Mouse (Mus musculus) liver, embryonic 16.5 days (tissue): ENCODE results near the gene Sorcs3. TPM values are rescaled to one million over a fixed set of nuclear protein-coding genes. Genes with fewer than 3 reads are reported as not detected.

Experiments
- ATAC-seq: fragments of 200-750 bp; cut with Nextera tagmentation; 2 replicates; pipeline ENCODE4 v1.8.0; 2017; ENCODE audit warnings: low read depth, mild to moderate bottlenecking, moderate number of reproducible peaks, moderate library complexity
- H3K27ac ChIP-seq: fragments of 300-500 bp; sonication (generic); 2 replicates; pipeline ENCODE4 v1.5.1; 2014; ENCODE audit warnings: mild to moderate bottlenecking, low read length
- H3K27me3 ChIP-seq: fragments of 300-500 bp; sonication (generic); 2 replicates; pipeline ENCODE4 v1.6.1; 2014; ENCODE audit warnings: low read depth, low read length, mixed read lengths; ENCODE audit not compliant: control insufficient read depth, insufficient read depth
- H3K36me3 ChIP-seq: fragments of 300-500 bp; sonication (generic); 2 replicates; pipeline ENCODE4 v1.6.1; 2014; ENCODE audit warnings: mild to moderate bottlenecking; ENCODE audit not compliant: control insufficient read depth, insufficient read depth
- H3K4me1 ChIP-seq: fragments of 300-500 bp; sonication (generic); 2 replicates; pipeline ENCODE4 v1.6.1; 2014; ENCODE audit warnings: low read depth, low read length, mixed read lengths; ENCODE audit not compliant: control insufficient read depth
- H3K4me2 ChIP-seq: fragments of 300-500 bp; sonication (generic); 2 replicates; pipeline ENCODE4 v1.6.1; 2014; ENCODE audit warnings: low read depth, low read length, mixed read lengths
- H3K4me3 ChIP-seq: fragments of 300-500 bp; sonication (generic); 2 replicates; pipeline ENCODE4 v1.5.1; 2014; ENCODE audit warnings: low read depth, mild to moderate bottlenecking, low read length
- H3K9ac ChIP-seq: fragments of 300-500 bp; sonication (generic); 2 replicates; pipeline ENCODE4 v1.6.1; 2014; ENCODE audit warnings: low read depth, low read length
- H3K9me3 ChIP-seq: fragments of 300-500 bp; sonication (generic); replicated peaks from 2 replicates; pipeline ENCODE4 v1.6.1; 2016; ENCODE audit warnings: low read length; ENCODE audit not compliant: control insufficient read depth
- WGBS: fragments of 180-500 bp; shearing (Covaris S2); extraction: QIAGEN DNeasy Blood & Tissue Kit; methylation state at CpG from one replicate; pipeline ENCODE4 v1.1.7; 2014; ENCODE audit not compliant: insufficient replicate concordance; 5-methylcytosine and 5-hydroxymethylcytosine counted together
- polyA plus RNA-seq: library from polyadenylated mRNA; unstranded; fragments of >200 nt; fragmentation: Nextera tagmentation; extraction: Ambion mirVana; gene quantifications from 2 replicates; pipeline ENCODE4 v1.2.1, GENCODE M21; 2015

Sorcs3 gene
- polyA plus RNA-seq, 1 experiment from 2014 or later, result 0.08 TPM

DNA sequence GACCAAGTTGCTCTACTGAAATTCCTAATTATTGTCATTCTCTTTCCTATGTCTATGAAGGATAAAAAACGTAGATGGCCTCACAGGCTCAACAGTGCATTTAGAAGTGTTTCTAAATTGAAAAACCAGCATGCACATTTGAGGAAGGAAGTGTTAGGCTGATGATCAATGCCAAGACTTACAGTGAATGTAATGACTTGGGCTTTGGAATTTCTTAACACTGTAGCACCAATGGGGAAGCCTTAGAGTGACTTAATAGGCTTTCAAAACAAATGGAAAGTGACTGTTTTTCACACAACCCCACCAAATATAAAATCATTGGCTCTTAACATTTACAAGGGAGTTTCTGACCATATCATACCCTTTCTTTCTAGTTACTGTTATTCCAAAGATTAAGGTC, 232.6 kb downstream of the Sorcs3 start:
- Histone ChIP-seq H3K4me3 (no peak overlapping the region), H3K9ac (no peak overlapping the region), H3K9me3 (no peaks in the 10 kb centered on the region), H3K4me2 (no peak overlapping the region), H3K4me1 (no peaks in the 10 kb centered on the region), H3K27ac (no peak overlapping the region), H3K36me3 (no peaks in the 10 kb centered on the region), H3K27me3 (no peaks in the 10 kb centered on the region)
- 40% methylated on average over 1 of the region's 1 CpGs for WGBS
- no peak for ATAC-seq

DNA sequence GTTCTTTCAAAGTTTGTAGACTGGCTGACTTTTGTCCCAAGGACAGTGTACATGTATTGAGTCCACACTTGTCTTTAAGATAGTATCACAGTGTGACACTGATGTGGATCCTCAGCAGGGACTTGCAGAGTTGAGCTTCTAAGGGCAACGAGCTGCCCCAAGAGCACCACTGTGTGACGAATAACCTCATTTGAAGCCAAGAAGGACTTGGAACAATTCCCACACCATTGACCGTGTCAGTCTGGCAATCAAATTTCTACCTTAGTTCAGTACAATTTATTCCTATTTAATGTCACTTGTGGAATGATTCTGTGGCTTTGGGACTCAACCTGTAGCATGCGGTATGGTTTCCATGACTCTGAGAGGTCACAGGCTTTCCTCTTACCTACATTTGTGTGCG, 255.3 kb downstream of the Sorcs3 start:
- H3K9ac ChIP-seq, result no peak overlapping the region
- H3K27ac ChIP-seq, result no peak overlapping the region
- no peak for ATAC-seq
- no peaks in the 10 kb centered on the region for H3K27me3 ChIP-seq
- no peaks in the 10 kb centered on the region for H3K36me3 ChIP-seq
- no peaks in the 10 kb centered on the region for H3K4me1 ChIP-seq
- H3K9me3 ChIP-seq, result no peaks in the 10 kb centered on the region
- WGBS, result 63% methylated on average over 5 of the region's 5 CpGs
- no peak overlapping the region for H3K4me3 ChIP-seq
- no peak overlapping the region for H3K4me2 ChIP-seq

DNA sequence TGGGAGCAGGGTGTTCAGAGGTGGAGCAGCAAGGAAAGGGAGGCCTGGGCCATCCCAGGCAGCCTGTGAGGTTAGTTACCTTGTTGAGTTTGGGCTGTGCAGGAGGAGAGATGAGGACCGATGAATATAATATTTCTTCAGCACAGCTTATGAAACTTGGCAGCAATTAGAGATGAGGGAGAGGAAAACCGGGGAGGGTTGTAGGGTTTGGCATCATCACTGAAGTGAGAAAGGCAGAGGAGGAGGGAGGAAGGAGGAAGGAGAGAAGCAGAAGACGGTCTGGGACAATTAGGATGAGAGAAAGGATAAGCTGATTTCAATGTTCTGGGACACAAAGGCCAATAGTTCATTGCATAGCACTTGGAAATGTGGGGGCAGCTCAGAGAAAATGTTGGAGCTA, 256.6 kb downstream of the Sorcs3 start:
- Histone ChIP-seq H3K4me2 (no peak overlapping the region), H3K36me3 (no peaks in the 10 kb centered on the region), H3K4me3 (no peak overlapping the region), H3K27me3 (no peaks in the 10 kb centered on the region), H3K27ac (no peak overlapping the region), H3K4me1 (no peaks in the 10 kb centered on the region), H3K9ac (no peak overlapping the region), H3K9me3 (no peaks in the 10 kb centered on the region)
- ATAC-seq, result no peak
- WGBS, result 57% methylated on average over 3 of the region's 3 CpGs

DNA sequence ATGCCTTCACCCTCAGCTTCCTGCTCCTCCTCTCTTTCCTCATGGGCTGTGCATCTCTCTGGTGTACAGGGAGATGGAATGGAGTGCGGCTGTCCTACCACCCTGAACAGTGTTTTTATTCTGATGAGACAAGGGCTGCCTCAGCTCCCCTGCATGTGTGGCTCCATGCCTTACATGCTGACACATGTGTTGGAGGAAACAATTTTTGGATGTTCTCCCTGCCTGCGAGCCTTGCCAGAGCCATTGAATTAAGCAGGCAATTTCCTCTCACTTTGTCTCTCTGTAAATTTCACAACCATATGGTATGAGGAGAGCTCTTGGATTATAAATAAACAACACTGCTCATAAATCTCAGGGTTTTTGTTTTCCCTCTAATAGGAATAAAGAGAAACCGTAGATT, 257.7 kb downstream of the Sorcs3 start:
- Histone ChIP-seq H3K36me3 (no peaks in the 10 kb centered on the region), H3K4me2 (no peak overlapping the region), H3K4me1 (no peaks in the 10 kb centered on the region), H3K9me3 (no peaks in the 10 kb centered on the region), H3K9ac (no peak overlapping the region), H3K4me3 (no peak overlapping the region), H3K27me3 (no peaks in the 10 kb centered on the region), H3K27ac (no peak overlapping the region)
- no peak for ATAC-seq
- 64% methylated on average over 3 of the region's 3 CpGs for WGBS

DNA sequence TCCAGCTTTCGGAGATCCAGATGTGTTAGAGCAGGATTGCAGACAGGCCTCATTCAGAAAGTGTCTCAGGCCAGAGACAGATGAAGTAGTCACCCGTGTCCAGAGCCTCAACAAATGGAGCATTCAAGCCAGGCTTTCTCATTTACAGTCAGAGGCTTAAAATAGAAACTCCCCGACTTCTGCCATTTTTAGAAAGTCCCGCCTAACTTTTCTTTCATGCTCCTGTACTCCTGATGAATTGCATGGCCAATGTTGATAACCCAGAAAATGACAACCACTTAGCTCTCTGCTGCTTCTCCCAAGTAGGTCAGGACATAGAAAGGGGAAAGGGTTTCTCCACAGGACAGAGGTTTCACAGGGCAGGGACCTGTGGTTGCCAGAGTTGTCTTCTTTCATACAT, 261.6 kb downstream of the Sorcs3 start:
- no peaks in the 10 kb centered on the region for H3K36me3 ChIP-seq
- H3K9me3 ChIP-seq, result no peaks in the 10 kb centered on the region
- H3K9ac ChIP-seq, result no peak overlapping the region
- H3K4me2 ChIP-seq, result no peak overlapping the region
- ATAC-seq, result no peak
- H3K4me1 ChIP-seq, result no peaks in the 10 kb centered on the region
- 55% methylated on average over 4 of the region's 4 CpGs for WGBS
- H3K27me3 ChIP-seq, result no peaks in the 10 kb centered on the region
- no peak overlapping the region for H3K4me3 ChIP-seq
- H3K27ac ChIP-seq, result no peak overlapping the region

DNA sequence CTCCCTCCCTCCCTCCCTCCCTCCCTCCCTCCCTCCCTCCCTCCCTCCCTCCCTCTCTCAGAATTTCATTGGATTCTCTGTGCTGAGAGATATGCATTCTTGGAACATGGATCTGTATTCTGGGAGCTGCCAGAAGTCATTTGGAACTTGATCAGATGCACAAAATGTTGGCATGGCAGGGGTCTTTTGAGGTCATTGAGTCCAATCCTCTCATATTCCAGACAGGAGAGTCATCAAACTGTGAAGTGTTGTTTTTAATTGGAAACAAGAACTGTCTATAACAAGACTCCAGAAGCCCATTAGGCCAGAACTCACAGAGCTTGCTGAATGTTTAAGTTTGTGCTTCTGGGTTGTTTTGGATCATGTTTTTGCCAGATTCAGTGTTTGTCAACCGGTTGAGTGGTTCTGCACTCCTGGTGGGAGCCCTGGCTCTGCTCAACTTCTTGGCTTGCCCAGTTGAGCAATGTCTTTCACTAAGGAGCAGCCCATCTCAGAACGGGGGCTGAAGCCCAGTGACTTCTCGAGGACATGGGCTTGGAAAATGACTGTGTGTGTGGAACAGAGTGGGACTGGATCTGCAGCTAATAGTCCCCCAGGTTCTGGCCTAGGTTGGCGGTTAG, 264.1 kb downstream of the Sorcs3 start:
- Histone ChIP-seq H3K27me3 (no peaks in the 10 kb centered on the region), H3K9ac (no peak overlapping the region), H3K27ac (no peak overlapping the region), H3K4me2 (no peak overlapping the region), H3K9me3 (no peaks in the 10 kb centered on the region), H3K36me3 (no peaks in the 10 kb centered on the region), H3K4me1 (no peaks in the 10 kb centered on the region), H3K4me3 (no peak overlapping the region)
- no peak for ATAC-seq
- WGBS, result 48% methylated on average over 4 of the region's 4 CpGs

DNA sequence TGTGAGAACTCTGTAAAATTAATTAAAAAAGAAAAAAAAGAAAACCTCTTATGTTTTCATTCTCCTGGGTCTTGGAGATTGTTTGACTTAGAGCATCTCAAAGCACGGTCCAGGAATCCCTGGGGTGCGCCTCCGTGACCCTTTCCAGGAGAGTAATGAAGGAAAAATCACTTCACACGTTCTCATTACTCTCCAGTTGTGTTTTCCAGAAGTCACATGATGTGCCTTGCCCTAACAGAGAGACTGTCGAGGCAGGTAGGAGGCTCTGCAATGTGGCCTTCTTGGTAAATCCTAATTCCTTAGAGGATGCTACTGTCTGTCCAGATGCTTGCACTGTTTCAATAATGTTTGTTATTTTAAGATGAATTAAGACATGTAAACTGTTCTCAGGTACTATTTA, 266.1 kb downstream of the Sorcs3 start:
- H3K36me3 ChIP-seq, result no peaks in the 10 kb centered on the region
- H3K27me3 ChIP-seq, result no peaks in the 10 kb centered on the region
- whole genome bisulfite sequencing, result 57% methylated on average over 5 of the region's 5 CpGs
- H3K4me3 ChIP-seq, result no peak overlapping the region
- ATAC-seq, result no peak
- H3K4me2 ChIP-seq, result no peak overlapping the region
- no peaks in the 10 kb centered on the region for H3K9me3 ChIP-seq
- H3K9ac ChIP-seq, result no peak overlapping the region
- no peaks in the 10 kb centered on the region for H3K4me1 ChIP-seq
- no peak overlapping the region for H3K27ac ChIP-seq

DNA sequence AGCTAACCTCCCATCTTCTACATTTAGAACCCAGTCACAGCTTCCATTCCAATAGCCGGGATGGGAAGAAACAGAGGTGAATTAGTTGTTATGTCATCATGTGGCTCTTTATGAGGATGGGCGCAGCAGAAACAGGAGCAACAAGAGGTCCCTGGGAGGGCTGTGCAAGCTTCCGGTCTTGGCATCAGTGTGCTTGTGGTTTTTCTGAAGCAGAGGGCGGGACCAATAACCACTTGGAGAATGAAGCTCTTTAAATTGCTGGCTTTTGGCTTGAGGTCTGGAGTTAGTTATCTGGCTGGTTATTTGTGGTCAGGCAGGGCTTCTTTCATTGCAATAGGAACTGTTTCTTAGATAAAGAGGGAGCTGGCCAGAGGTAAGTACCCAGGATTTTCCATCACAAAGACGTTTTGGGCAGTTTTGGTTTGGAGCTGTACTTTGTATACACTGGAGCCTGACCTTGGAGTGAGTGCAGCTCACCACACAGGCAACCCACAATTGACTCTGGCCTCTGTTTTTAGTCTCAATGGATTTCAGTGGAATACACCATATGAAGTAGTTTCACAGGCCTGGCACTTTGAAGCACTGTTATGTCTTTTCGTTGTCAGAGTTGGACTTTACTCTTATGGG, 270.1 kb downstream of the Sorcs3 start:
- no peaks in the 10 kb centered on the region for H3K36me3 ChIP-seq
- no peak overlapping the region for H3K9ac ChIP-seq
- H3K27ac ChIP-seq, result no peak overlapping the region
- no peaks in the 10 kb centered on the region for H3K9me3 ChIP-seq
- H3K4me1 ChIP-seq, result no peaks in the 10 kb centered on the region
- H3K27me3 ChIP-seq, result no peaks in the 10 kb centered on the region
- no peak overlapping the region for H3K4me2 ChIP-seq
- WGBS, result 37% methylated on average over 6 of the region's 6 CpGs
- no peak for ATAC-seq
- no peak overlapping the region for H3K4me3 ChIP-seq

DNA sequence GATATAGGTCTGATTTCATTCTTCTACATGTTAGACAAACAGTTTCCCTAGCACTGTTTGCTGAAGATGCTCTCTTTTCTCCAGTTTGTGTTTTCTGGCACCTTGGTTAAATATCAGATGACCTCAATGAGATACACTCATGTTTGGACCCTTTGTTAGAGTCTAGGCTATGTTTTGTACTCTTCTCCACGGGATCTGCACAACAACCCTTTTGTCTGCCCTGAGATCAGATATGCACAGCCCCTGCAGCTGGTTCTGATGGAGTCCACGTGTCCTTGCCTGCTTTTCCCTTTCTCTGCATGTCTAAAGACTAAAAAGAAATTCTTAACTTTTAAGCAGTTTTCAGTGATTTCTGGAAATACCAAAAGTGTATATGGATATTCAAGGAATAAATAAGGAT, 273.0 kb downstream of the Sorcs3 start:
- H3K4me3 ChIP-seq, result no peak overlapping the region
- WGBS, result 39% methylated on average over 2 of the region's 2 CpGs

More for the DNA sequence above, 273.0 kb downstream of the Sorcs3 start:
- Histone ChIP-seq H3K4me1 (no peaks in the 10 kb centered on the region), H3K9ac (no peak overlapping the region), H3K27me3 (no peaks in the 10 kb centered on the region), H3K9me3 (no peaks in the 10 kb centered on the region), H3K4me2 (no peak overlapping the region), H3K36me3 (no peaks in the 10 kb centered on the region), H3K27ac (no peak overlapping the region)
- no peak for ATAC-seq
